Mouse (Mus musculus): ENCODE results near the gene Eef1akmt4. TPM values are rescaled to one million over a fixed set of nuclear protein-coding genes. Genes with fewer than 3 reads are reported as not detected.

The Eef1akmt4 gene
- polyA plus RNA-seq, 1 experiment, result 9.2 TPM

DNA sequence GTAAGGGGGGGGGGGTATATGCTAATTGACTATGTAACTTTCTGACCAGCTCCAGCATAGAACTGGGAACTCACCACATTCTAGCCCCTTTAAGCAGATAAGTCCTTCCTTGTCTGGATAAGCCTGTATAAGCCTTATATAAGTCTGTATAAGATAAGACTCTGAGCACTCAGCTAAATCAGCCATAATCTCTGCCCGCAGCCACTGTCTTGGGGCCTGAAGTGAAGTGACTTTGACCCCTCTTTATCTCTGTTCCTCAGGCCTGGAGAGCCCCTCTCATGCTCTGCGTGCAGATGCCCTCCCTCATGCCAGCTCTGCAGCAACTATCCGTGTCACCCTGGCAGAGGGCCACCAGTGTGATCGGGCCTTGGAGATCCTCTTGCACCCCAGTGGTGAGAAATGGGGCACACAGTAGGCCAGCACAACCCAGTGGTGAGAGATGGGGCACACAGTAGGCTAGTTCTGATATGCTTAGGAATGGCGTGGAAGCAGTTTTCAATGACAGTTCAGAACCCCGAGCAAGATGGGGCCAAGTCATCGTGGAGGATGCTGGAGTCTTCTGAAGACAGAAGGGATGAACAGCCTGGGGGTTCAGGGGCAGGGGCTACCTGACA is 16.2 kb upstream of the Eef1akmt4 start:
- no peak overlapping the region for H3K4me3 ChIP-seq (ENCODE audit: extremely low read depth, insufficient read depth, insufficient read length)
- DNase-seq (ENCODE audit: low read depth in 1 of 2, low spot score in 2 of 2), result no peak
- H3K27ac ChIP-seq (ENCODE audit: insufficient read depth, low read length), result no peak overlapping the region
- peaks cover 6% of the 10 kb centered on the region for H3K27me3 ChIP-seq (ENCODE audit: control insufficient read depth, insufficient read depth, low read length)
- no peaks in the 10 kb centered on the region for H3K4me1 ChIP-seq (ENCODE audit: control insufficient read depth, insufficient read depth, insufficient read length)
- 84% methylated on average over 7 of the region's 7 CpGs for WGBS
- no peaks in the 10 kb centered on the region for H3K36me3 ChIP-seq (ENCODE audit: control insufficient read depth, insufficient read depth, low read length)
- TF ChIP-seq CTCF (IDR thresholded peaks at IDR 0.05; ENCODE audit: extremely low read depth, insufficient read depth, insufficient read length, insufficient replicate concordance), result no peak
- TF ChIP-seq POLR2A (IDR thresholded peaks at IDR 0.05; ENCODE audit: low read depth, low read length), result no peak

DNA sequence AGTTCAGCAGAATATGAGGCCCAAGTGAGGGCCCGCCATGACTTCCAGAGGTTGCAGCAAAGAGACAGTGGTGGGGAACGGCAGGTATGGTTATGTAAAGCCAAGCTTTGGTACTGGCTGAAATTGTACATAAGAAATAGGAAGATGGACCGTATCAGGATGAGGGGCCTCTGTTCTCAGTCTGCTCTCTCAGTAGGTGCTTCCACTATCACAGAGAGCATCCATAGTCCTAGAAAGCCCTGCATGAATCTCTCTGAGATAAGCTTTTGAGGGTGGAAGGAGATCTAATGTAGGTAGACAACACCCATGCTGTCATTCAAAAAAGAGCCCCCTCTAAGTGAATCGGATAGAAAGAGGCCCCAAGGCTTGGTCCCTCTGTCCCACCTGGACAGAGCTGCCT is 15.7 kb upstream of the Eef1akmt4 start:
- WGBS, result 82% methylated on average over 4 of the region's 4 CpGs
- no peak overlapping the region for H3K27ac ChIP-seq (ENCODE audit: insufficient read depth, low read length)
- H3K27me3 ChIP-seq (ENCODE audit: control insufficient read depth, insufficient read depth, low read length), result peaks cover 3% of the 10 kb centered on the region
- no peaks in the 10 kb centered on the region for H3K36me3 ChIP-seq (ENCODE audit: control insufficient read depth, insufficient read depth, low read length)
- H3K4me1 ChIP-seq (ENCODE audit: control insufficient read depth, insufficient read depth, insufficient read length), result no peaks in the 10 kb centered on the region
- DNase-seq (ENCODE audit: low read depth in 1 of 2, low spot score in 2 of 2), result no peak
- TF ChIP-seq CTCF (IDR thresholded peaks at IDR 0.05; ENCODE audit: extremely low read depth, insufficient read depth, insufficient read length, insufficient replicate concordance) (no peak), POLR2A (IDR thresholded peaks at IDR 0.05; ENCODE audit: low read depth, low read length) (no peak)
- H3K4me3 ChIP-seq (ENCODE audit: extremely low read depth, insufficient read depth, insufficient read length), result no peak overlapping the region

DNA sequence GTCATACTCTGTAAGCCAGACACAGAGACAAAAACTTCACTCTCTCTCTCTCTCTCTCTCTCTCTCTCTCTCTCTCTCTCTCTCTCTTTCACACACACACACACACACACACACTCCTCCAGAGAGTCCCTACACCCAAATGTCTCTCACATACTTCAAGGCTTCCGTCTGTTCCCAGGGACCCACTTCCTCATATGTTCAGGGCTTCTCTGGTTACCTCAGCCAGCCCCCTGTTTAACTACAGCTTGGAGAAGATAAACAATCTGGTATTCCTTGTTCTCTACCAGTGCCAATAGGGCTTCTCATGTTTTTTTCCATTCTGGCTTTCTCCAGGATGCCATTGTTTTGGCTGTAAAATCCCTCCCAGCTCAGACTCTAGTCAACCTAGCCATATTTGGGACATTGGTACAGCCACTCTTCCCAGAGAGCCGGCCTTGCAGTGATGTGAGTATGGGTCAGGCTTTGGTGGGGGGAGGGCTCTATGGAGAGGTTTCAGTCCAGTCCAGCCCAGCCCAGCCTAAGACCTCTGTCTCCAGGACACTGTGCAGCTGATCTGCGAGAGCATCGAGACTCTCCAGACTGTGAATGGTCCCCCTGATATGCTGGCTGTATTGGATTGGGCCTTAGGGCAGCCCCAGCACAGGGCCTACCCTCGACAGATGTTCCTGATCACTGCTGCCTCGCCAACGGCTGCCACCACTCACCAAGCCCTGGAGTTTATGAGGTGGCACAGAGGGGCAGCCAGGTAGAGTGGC is 14.5 kb upstream of the Eef1akmt4 start:
- TF ChIP-seq CTCF (IDR thresholded peaks at IDR 0.05; ENCODE audit: extremely low read depth, insufficient read depth, insufficient read length, insufficient replicate concordance), result no peak
- no peak for TF ChIP-seq POLR2A (IDR thresholded peaks at IDR 0.05; ENCODE audit: low read depth, low read length)
- H3K27me3 ChIP-seq (ENCODE audit: control insufficient read depth, insufficient read depth, low read length), result no peaks in the 10 kb centered on the region; the same call in none of the 2 replicates
- DNase-seq (ENCODE audit: low read depth in 1 of 2, low spot score in 2 of 2), result no peak
- no peaks in the 10 kb centered on the region for H3K36me3 ChIP-seq (ENCODE audit: control insufficient read depth, insufficient read depth, low read length)
- no peaks in the 10 kb centered on the region for H3K4me1 ChIP-seq (ENCODE audit: control insufficient read depth, insufficient read depth, insufficient read length)
- WGBS, result 72% methylated on average over 7 of the region's 7 CpGs
- no peak overlapping the region for H3K4me3 ChIP-seq (ENCODE audit: extremely low read depth, insufficient read depth, insufficient read length)
- no peak overlapping the region for H3K27ac ChIP-seq (ENCODE audit: insufficient read depth, low read length)

DNA sequence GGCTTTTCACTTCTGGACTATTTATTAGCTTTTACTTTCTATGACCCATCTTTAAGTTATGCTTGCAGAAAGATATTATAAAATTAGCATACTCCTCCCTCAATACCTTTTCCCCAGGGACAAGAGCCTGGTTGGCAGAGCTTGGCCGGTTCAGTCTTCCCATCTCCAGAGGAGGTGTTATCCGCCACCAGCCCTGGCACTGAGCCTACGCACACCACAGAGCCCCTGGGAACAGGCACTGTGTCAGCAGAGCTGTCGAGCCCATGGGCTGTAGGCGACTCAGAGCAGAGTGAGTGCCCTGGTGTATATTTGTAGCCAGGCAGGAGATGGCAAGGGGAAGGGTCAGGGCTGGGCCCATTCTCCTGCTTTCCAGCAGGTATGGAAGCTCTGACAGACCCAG is 10.9 kb upstream of the Eef1akmt4 start:
- DNase-seq (ENCODE audit: low read depth in 1 of 2, low spot score in 2 of 2), result no peak
- TF ChIP-seq CTCF (IDR thresholded peaks at IDR 0.05; ENCODE audit: extremely low read depth, insufficient read depth, insufficient read length, insufficient replicate concordance) (no peak), POLR2A (IDR thresholded peaks at IDR 0.05; ENCODE audit: low read depth, low read length) (no peak)
- no peak overlapping the region for H3K4me3 ChIP-seq (ENCODE audit: extremely low read depth, insufficient read depth, insufficient read length)
- no peaks in the 10 kb centered on the region for H3K27me3 ChIP-seq (ENCODE audit: control insufficient read depth, insufficient read depth, low read length)
- H3K27ac ChIP-seq (ENCODE audit: insufficient read depth, low read length), result no peak overlapping the region
- H3K36me3 ChIP-seq (ENCODE audit: control insufficient read depth, insufficient read depth, low read length), result peaks cover 4% of the 10 kb centered on the region
- 78% methylated on average over 5 of the region's 5 CpGs for WGBS
- H3K4me1 ChIP-seq (ENCODE audit: control insufficient read depth, insufficient read depth, insufficient read length), result no peaks in the 10 kb centered on the region

DNA sequence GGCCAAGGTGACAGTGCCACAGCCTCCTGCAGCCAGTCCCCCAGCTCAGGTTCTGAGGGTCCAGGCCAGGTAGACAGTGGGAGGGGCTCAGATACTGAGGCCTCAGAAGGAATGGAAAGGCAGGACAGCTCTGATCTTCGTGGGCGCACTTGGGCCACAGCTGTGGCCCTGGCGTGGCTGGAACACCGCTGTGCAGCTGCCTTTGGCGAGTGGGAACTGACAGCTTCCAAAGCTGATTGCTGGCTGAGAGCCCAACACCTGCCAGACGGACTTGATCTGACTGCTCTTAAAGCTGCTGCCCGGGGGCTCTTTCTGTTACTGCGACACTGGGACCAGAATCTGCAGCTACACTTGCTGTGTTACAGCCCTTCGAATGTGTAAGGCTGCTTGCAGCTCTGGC is 6.7 kb upstream of the Eef1akmt4 start:
- H3K27ac ChIP-seq (ENCODE audit: insufficient read depth, low read length), result no peak overlapping the region
- no peak for TF ChIP-seq CTCF (IDR thresholded peaks at IDR 0.05; ENCODE audit: extremely low read depth, insufficient read depth, insufficient read length, insufficient replicate concordance)
- TF ChIP-seq POLR2A (IDR thresholded peaks at IDR 0.05; ENCODE audit: low read depth, low read length), result no peak
- H3K4me3 ChIP-seq (ENCODE audit: extremely low read depth, insufficient read depth, insufficient read length), result no peak overlapping the region
- WGBS, result 84% methylated on average over 9 of the region's 9 CpGs
- H3K27me3 ChIP-seq (ENCODE audit: control insufficient read depth, insufficient read depth, low read length), result no peaks in the 10 kb centered on the region
- no peak for DNase-seq (ENCODE audit: low read depth in 1 of 2, low spot score in 2 of 2)
- H3K36me3 ChIP-seq (ENCODE audit: control insufficient read depth, insufficient read depth, low read length), result peaks cover 17% of the 10 kb centered on the region
- H3K4me1 ChIP-seq (ENCODE audit: control insufficient read depth, insufficient read depth, insufficient read length), result no peaks in the 10 kb centered on the region

DNA sequence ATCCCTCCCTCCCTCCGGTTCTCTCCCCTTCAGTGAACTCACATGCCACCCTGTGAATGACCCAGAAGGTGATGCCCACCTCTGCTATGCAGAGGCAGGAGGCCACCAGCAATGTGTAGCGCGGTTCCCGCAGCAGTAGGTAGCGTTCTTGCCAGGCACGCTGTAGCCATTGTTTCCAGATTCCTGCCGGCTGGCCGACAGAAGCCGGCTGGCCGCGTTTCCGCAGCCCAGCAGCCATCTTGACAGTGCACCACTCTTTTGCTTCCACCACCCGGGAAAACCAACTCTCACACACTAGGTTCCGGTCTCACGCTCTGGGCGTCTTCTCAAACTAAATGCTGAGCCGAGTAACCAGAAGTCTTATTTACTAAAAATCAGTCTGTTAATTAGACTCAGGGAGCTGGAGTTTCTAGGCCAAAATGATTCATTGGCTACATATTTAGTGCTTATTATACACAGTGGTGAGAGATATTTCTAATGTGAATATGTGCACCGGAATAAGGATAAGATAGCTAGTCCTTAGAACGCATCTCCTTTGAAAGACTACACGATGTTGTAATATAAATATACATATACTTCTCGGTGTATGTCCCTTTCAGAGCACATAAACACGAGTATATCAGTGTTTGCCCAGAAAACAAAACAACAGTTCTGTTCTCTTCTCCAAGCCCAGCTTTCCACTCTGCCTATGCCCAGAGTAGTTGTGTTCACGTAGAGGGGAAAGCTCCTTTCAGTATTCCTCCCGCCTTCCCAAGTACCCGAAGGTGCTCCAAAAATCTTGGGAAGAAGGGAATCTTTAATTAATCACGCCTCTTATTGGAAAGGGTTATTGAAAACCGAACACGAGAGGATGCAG is 664 bp upstream of the Eef1akmt4 start:
- Histone ChIP-seq H3K4me1 (ENCODE audit: control insufficient read depth, insufficient read depth, insufficient read length) (peaks cover 2% of the 10 kb centered on the region), H3K27ac (ENCODE audit: insufficient read depth, low read length) (peak overlapping the region; percentile 24), H3K36me3 (ENCODE audit: control insufficient read depth, insufficient read depth, low read length) (peaks cover 10% of the 10 kb centered on the region; the same call in 1 of the 2 replicates), H3K4me3 (ENCODE audit: extremely low read depth, insufficient read depth, insufficient read length) (peak overlapping the region; percentile 80), H3K27me3 (ENCODE audit: control insufficient read depth, insufficient read depth, low read length) (no peaks in the 10 kb centered on the region)
- DNase-seq (ENCODE audit: low read depth in 1 of 2, low spot score in 2 of 2), result peak; percentile 62 to 72
- WGBS, result 1% methylated on average over 28 of the region's 28 CpGs
- no peak for TF ChIP-seq CTCF (IDR thresholded peaks at IDR 0.05; ENCODE audit: extremely low read depth, insufficient read depth, insufficient read length, insufficient replicate concordance)
- TF ChIP-seq POLR2A (IDR thresholded peaks at IDR 0.05; ENCODE audit: low read depth, low read length), result peak; percentile 84
